Mouse (Mus musculus) liver, embryonic 12.5 days (tissue): ENCODE measurements around the gene Mapkbp1. TPM values are rescaled to one million over a fixed set of nuclear protein-coding genes. Genes with fewer than 3 reads are reported as not detected.

ENCODE experiments used
- ATAC-seq: fragments of 200-750 bp; cut with Nextera tagmentation; 2 replicates; pipeline ENCODE4 v1.8.0; 2017; ENCODE audit warnings: moderate number of reproducible peaks, mild to moderate bottlenecking, moderate library complexity
- H3K27ac ChIP-seq: fragments of 300-500 bp; sonication (generic); 2 replicates; pipeline ENCODE4 v1.5.1; 2016; ENCODE audit warnings: mild to moderate bottlenecking
- H3K27me3 ChIP-seq: fragments of 300-500 bp; sonication (generic); replicated peaks from 2 replicates; pipeline ENCODE4 v1.6.1; 2016; ENCODE audit warnings: mild to moderate bottlenecking, moderate library complexity
- H3K36me3 ChIP-seq: fragments of 300-500 bp; sonication (generic); 2 replicates; pipeline ENCODE4 v1.6.1; 2016; ENCODE audit warnings: mild to moderate bottlenecking, moderate library complexity
- H3K4me1 ChIP-seq: fragments of 300-500 bp; sonication (generic); 2 replicates; pipeline ENCODE4 v1.6.1; 2016
- H3K4me2 ChIP-seq: fragments of 300-500 bp; sonication (generic); 2 replicates; pipeline ENCODE4 v1.6.1; 2016; ENCODE audit warnings: mild to moderate bottlenecking, moderate library complexity
- H3K4me3 ChIP-seq: fragments of 300-500 bp; sonication (generic); 2 replicates; pipeline ENCODE4 v1.5.1; 2016; ENCODE audit warnings: mild to moderate bottlenecking, moderate library complexity
- H3K9ac ChIP-seq: fragments of 300-500 bp; sonication (generic); 2 replicates; pipeline ENCODE4 v1.6.1; 2016; ENCODE audit warnings: mild to moderate bottlenecking, moderate library complexity
- H3K9me3 ChIP-seq: fragments of 300-500 bp; sonication (generic); replicated peaks from 2 replicates; pipeline ENCODE4 v1.6.1; 2016; ENCODE audit warnings: mild to moderate bottlenecking, moderate library complexity
- WGBS: fragments of 180-500 bp; shearing (Covaris S2); methylation state at CpG from one replicate; pipeline ENCODE4 v1.1.7; 2016; ENCODE audit not compliant: insufficient replicate concordance; 5-methylcytosine and 5-hydroxymethylcytosine counted together
- polyA plus RNA-seq: library from polyadenylated mRNA; unstranded; fragments of >200 nt; fragmentation: Nextera tagmentation; extraction: Ambion mirVana; gene quantifications from 2 replicates; pipeline ENCODE4 v1.2.1, GENCODE M21; 2016

Mapkbp1 gene
- polyA plus RNA-seq, 1 experiment from 2014 or later: 0.63 TPM

DNA sequence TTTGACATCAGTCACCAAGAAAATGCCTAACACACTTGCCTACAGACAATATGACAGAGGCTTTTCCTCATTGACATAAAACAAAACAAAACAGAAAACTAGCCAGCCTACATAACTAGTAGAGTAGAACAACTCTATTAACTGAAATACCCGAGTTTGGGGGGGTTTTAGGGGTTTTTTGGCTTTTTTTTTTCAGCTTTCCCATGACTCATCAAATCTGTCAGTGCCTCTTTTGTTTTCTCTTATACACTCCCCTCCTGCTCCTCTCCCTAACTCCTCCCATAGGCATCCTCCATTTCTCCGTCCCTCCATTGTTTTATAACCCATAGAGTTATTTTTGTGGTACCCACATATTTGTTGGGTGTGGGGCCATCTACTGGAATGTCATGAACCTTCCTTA, 21.0 kb downstream of the Mapkbp1 start:
- Histone ChIP-seq H3K27me3 (no peaks in the 10 kb centered on the region), H3K4me1 (0 out of 2 replicates have a peak, but pooled peaks cover 3% of the 10 kb centered on the region), H3K36me3 (no peaks in the 10 kb centered on the region), H3K4me2 (no peak overlapping the region), H3K9me3 (no peaks in the 10 kb centered on the region), H3K4me3 (no peak overlapping the region), H3K9ac (no peak overlapping the region), H3K27ac (no peak overlapping the region)
- 48% methylated on average over 2 of the region's 2 CpGs for WGBS
- ATAC-seq: no peak

DNA sequence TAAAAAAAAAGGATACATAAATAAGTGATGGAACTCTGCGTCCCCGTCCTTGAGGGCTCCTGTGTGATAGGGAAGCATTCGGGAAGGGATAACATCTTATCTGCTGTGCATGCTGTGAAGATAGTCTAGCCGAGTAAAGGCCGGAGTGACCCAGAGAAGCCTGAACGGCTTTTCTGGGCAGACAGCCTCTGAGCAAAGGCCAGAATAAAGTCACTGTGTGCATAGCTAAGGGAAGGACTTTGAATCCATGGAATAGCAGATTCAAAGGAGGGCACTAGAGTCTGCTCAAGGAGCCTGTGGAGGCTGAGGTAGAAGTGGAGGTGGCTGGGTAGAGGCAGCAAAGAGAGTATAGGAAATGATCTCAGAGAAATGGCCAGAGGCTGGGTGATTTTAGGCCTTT, 22.3 kb downstream of the Mapkbp1 start:
- Histone ChIP-seq H3K36me3 (no peaks in the 10 kb centered on the region), H3K27ac (no peak overlapping the region), H3K9me3 (no peaks in the 10 kb centered on the region), H3K27me3 (no peaks in the 10 kb centered on the region), H3K4me3 (no peak overlapping the region), H3K4me2 (no peak overlapping the region), H3K9ac (no peak overlapping the region), H3K4me1 (0 out of 2 replicates have a peak, but pooled peaks cover 3% of the 10 kb centered on the region)
- WGBS: 58% methylated on average over 6 of the region's 6 CpGs
- ATAC-seq: no peak

DNA sequence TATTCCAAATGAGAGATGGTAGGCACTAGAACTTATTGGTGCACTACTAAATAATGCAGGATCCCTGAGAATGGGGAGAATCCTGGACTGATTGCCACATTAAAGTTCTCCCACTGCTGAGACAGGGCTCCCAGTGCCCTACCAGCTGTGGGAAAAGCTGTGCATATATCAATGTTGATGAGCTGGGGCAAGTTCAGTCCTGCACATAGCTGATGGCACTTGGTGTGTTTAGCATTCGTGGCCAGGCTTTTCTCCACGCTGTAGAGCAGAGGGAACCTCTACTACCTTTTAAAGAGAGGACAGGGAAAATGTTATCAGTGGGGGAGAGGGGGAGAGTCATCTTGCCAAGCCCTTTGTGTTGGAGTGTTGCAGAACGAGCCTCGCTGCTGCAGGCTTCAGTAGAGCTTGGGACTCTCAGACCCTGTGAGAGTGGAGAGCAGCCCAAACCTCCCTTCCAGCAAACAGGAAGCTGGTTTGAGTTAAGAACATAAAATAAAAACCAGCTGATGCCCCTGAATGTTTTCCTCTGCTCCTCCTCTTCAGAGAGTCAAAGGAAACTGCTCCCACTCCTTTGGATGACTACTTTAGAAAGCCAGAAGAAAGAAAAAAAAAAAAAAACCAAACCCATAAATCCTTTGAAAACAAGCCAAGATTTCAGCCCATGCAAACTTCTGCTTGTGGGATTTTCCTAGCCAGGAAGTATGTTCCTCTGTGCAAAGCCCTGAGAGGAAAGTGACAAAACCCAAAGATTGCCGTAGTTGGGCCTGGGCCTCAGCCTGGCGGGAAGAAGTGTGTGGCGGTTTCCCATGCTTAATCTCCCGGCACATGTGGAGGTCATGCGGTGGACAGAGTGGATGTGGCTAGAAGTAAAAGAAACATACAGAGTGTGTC, 23.1 kb downstream of the Mapkbp1 start:
- H3K9me3 ChIP-seq: no peaks in the 10 kb centered on the region
- H3K27ac ChIP-seq: peak overlapping the region; percentile 34; the same call in 1 of the 2 replicates
- H3K9ac ChIP-seq: no peak overlapping the region
- H3K36me3 ChIP-seq: no peaks in the 10 kb centered on the region
- 57% methylated on average over 9 of the region's 9 CpGs for WGBS
- no peak overlapping the region for H3K4me2 ChIP-seq
- no peak overlapping the region for H3K4me3 ChIP-seq
- ATAC-seq: no peak
- H3K4me1 ChIP-seq: peaks cover 4% of the 10 kb centered on the region
- H3K27me3 ChIP-seq: no peaks in the 10 kb centered on the region

DNA sequence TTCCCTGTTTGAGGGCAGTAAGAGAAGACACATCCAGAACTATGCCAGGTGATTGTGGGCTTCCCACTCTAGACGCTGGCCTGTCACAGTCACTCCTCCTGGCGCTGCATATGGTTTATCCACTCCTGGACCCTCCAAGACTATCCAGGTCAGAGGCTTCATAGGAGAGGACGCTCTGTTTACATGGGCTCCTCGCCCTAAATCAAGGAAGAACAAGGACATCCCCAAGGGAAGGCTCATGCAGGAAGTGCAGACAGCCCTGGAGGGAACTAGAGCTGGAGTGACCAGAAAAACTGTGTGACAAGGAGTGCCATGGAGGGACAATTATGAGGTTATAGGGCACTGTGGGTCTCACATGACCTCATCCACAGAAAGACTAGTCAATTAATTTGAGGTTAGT, 24.9 kb downstream of the Mapkbp1 start:
- Histone ChIP-seq H3K4me1 (peaks cover 12% of the 10 kb centered on the region), H3K27ac (no peak overlapping the region), H3K4me2 (no peak overlapping the region), H3K4me3 (no peak overlapping the region), H3K36me3 (no peaks in the 10 kb centered on the region), H3K27me3 (no peaks in the 10 kb centered on the region), H3K9ac (no peak overlapping the region), H3K9me3 (no peaks in the 10 kb centered on the region)
- 72% methylated on average over 4 of the region's 4 CpGs for WGBS
- no peak for ATAC-seq

GRCm38 (mm10) chr2:119999731-120000130, 27.2 kb downstream of the Mapkbp1 start:
- H3K27me3 ChIP-seq: no peaks in the 10 kb centered on the region
- H3K27ac ChIP-seq: no peak overlapping the region
- no peak for ATAC-seq
- H3K9ac ChIP-seq: no peak overlapping the region
- H3K36me3 ChIP-seq: no peaks in the 10 kb centered on the region
- no peak overlapping the region for H3K4me2 ChIP-seq
- H3K4me3 ChIP-seq: no peak overlapping the region
- WGBS: 79% methylated on average over 2 of the region's 2 CpGs
- peaks cover 12% of the 10 kb centered on the region for H3K4me1 ChIP-seq
- H3K9me3 ChIP-seq: no peaks in the 10 kb centered on the region

DNA sequence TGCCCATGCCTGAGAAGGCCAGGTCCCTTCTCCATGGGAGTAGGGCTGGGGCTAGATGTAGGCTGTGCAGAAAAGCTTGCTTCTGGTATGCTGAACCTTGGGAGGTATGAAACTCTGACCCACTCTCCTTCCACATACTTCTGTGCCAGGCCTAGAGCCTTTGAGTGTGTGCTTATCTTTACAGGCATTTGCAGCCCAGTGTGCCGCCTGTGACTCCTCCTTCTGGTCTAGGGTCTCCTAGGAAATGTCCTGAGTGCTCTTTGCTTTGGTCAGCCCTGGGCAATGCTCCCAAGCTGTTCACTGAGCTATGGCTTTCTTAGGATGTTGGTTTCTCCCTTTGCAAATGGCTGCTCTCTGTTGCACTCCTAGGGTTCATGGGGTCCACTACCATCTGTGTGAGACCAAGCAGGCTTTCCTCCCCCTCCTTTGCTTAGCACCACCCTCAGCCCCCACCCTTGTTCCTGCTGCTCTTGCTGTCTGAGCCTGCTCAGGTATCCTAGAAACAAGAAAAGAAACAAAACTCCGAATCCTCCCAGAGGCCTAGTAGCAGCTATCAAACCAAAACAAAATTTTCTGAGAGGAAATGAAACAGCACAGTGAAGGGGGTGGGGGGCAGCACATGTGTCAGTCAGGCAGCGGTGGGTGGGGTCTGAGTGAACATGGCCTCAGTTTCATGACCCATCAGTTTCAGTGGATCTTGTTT, 28.5 kb downstream of the Mapkbp1 start:
- Histone ChIP-seq H3K36me3 (no peaks in the 10 kb centered on the region), H3K4me2 (no peak overlapping the region), H3K4me3 (no peak overlapping the region), H3K27ac (peak overlapping the region; percentile 5; the same call in 1 of the 2 replicates), H3K9me3 (no peaks in the 10 kb centered on the region), H3K4me1 (peaks cover 10% of the 10 kb centered on the region), H3K9ac (no peak overlapping the region), H3K27me3 (no peaks in the 10 kb centered on the region)
- WGBS: 47% methylated on average over 3 of the region's 3 CpGs
- ATAC-seq: no peak

GRCm38 (mm10) chr2:120001956-120002355, 29.5 kb downstream of the Mapkbp1 start:
- WGBS: 53% methylated on average over 4 of the region's 4 CpGs
- H3K4me2 ChIP-seq: no peak overlapping the region
- no peak for ATAC-seq
- no peaks in the 10 kb centered on the region for H3K9me3 ChIP-seq
- H3K27me3 ChIP-seq: no peaks in the 10 kb centered on the region
- H3K4me1 ChIP-seq: peaks cover 10% of the 10 kb centered on the region
- H3K4me3 ChIP-seq: no peak overlapping the region
- no peak overlapping the region for H3K27ac ChIP-seq
- H3K36me3 ChIP-seq: no peaks in the 10 kb centered on the region
- H3K9ac ChIP-seq: no peak overlapping the region

GRCm38 (mm10) chr2:120003970-120004369, 31.5 kb downstream of the Mapkbp1 start:
- WGBS: 68% methylated on average over 2 of the region's 2 CpGs
- Histone ChIP-seq H3K4me1 (peaks cover 10% of the 10 kb centered on the region), H3K36me3 (no peaks in the 10 kb centered on the region), H3K27me3 (no peaks in the 10 kb centered on the region), H3K9me3 (no peaks in the 10 kb centered on the region), H3K27ac (no peak overlapping the region), H3K9ac (no peak overlapping the region), H3K4me2 (no peak overlapping the region), H3K4me3 (no peak overlapping the region)
- no peak for ATAC-seq

- no peak overlapping the region for H3K9ac ChIP-seq
- no peak overlapping the region for H3K4me3 ChIP-seq
- H3K4me2 ChIP-seq: no peak overlapping the region
- H3K9me3 ChIP-seq: no peaks in the 10 kb centered on the region
- H3K36me3 ChIP-seq: no peaks in the 10 kb centered on the region
- H3K27me3 ChIP-seq: no peaks in the 10 kb centered on the region
- ATAC-seq: no peak
- 86% methylated on average over 7 of the region's 7 CpGs for WGBS
- H3K27ac ChIP-seq: no peak overlapping the region
- no peaks in the 10 kb centered on the region for H3K4me1 ChIP-seq
Observed at GRCm38 (mm10) chr2:120006696-120007095, 34.2 kb downstream of the Mapkbp1 start.

- ATAC-seq: no peak
- no peaks in the 10 kb centered on the region for H3K27me3 ChIP-seq
- H3K4me1 ChIP-seq: peaks cover 4% of the 10 kb centered on the region
- no peak overlapping the region for H3K4me3 ChIP-seq
- no peak overlapping the region for H3K9ac ChIP-seq
- no peaks in the 10 kb centered on the region for H3K36me3 ChIP-seq
- no peak overlapping the region for H3K4me2 ChIP-seq
- WGBS: 76% methylated on average over 4 of the region's 4 CpGs
- no peak overlapping the region for H3K27ac ChIP-seq
- H3K9me3 ChIP-seq: no peaks in the 10 kb centered on the region
Observed at GRCm38 (mm10) chr2:120007680-120008210, 35.2 kb downstream of the Mapkbp1 start.

DNA sequence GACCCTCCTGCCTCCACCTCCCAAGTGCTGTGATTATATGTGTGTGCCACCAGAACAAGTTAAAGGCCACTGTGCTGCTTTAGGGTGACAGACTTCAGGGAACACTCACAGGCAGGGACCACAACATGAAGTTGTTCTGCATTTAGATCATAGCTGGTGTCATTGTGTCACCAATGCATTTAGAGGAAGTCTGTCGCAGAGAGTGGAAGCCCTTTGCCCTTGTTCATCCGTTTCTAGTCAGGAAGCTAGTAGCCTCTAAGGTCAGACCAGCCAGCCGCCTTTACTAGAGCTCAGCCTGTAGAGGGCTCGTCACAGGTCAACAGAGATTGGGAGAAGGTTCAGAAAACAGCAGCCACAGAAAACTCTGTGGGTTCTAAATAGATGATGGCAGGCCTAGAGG, 36.2 kb downstream of the Mapkbp1 start:
- no peak overlapping the region for H3K27ac ChIP-seq
- ATAC-seq: 0 out of 2 replicates have a peak, but pooled peaks have one; percentile 24
- H3K4me3 ChIP-seq: no peak overlapping the region
- no peaks in the 10 kb centered on the region for H3K9me3 ChIP-seq
- 24% methylated on average over 4 of the region's 4 CpGs for WGBS
- H3K36me3 ChIP-seq: no peaks in the 10 kb centered on the region
- H3K27me3 ChIP-seq: no peaks in the 10 kb centered on the region
- peaks cover 11% of the 10 kb centered on the region for H3K4me1 ChIP-seq
- no peak overlapping the region for H3K4me2 ChIP-seq
- H3K9ac ChIP-seq: no peak overlapping the region
